Mouse (Mus musculus) heart, adult 2 months (tissue): ENCODE measurements around the gene Ddn. TPM values are rescaled to one million over a fixed set of nuclear protein-coding genes. Genes with fewer than 3 reads are reported as not detected.

Experiments used
- DNase-seq, 2 experiments: peaks; one replicate each; pipeline ENCODE4 v3.0.0; 2021
- H3K27ac ChIP-seq: fragments of 200-600 bp; 2 replicates; pipeline ENCODE4 v1.8.1; 2022
- H3K27me3 ChIP-seq: fragments of 200-500 bp; 2 replicates; pipeline ENCODE4 v1.6.1; 2012; ENCODE audit warnings: mild to moderate bottlenecking, low read length, inconsistent platforms, mixed read lengths; ENCODE audit not compliant: control insufficient read depth, insufficient read depth
- H3K36me3 ChIP-seq: fragments of 200-500 bp; 2 replicates; pipeline ENCODE4 v1.6.1; 2012; ENCODE audit warnings: low read length, inconsistent platforms; ENCODE audit not compliant: control insufficient read depth, insufficient read depth
- H3K4me1 ChIP-seq: fragments of 200-500 bp; 2 replicates; pipeline ENCODE4 v1.6.1; 2011; ENCODE audit warnings: low read length; ENCODE audit not compliant: control insufficient read depth, insufficient read depth
- H3K4me3 ChIP-seq: fragments of 200-600 bp; 2 replicates; pipeline ENCODE4 v1.8.1; 2022
- H3K79me2 ChIP-seq: fragments of 200-500 bp; replicated peaks from 2 replicates; pipeline ENCODE4 v1.6.1; 2012; ENCODE audit warnings: mild to moderate bottlenecking, inconsistent platforms, low read length, moderate library complexity, mixed read lengths; ENCODE audit not compliant: control insufficient read depth, insufficient read depth
- H3K9ac ChIP-seq: fragments of 200-500 bp; 2 replicates; pipeline ENCODE4 v1.6.1; 2012; ENCODE audit warnings: low read depth, mild to moderate bottlenecking, control low read depth, inconsistent platforms, low read length, mixed read lengths
- CTCF ChIP-seq: fragments of 200-600 bp; IDR thresholded peaks from 2 replicates; pipeline ENCODE4 v1.8.1; 2022; ENCODE audit warnings: antibody characterized with exemption, mild to moderate bottlenecking, moderate library complexity
- EP300 ChIP-seq: fragments of 200-500 bp; IDR thresholded peaks from 2 replicates; pipeline ENCODE4 v1.6.1; 2011; ENCODE audit warnings: low read depth, low read length, control low read depth; ENCODE audit not compliant: insufficient read depth
- POLR2A ChIP-seq: fragments of 200-500 bp; IDR thresholded peaks from 2 replicates; pipeline ENCODE4 v1.6.1; 2011; ENCODE audit warnings: mild to moderate bottlenecking, low read depth, low read length, control low read depth; ENCODE audit not compliant: insufficient read depth
- WGBS: fragments of 180-500 bp; shearing (Covaris S2); methylation state at CpG from one replicate; pipeline ENCODE4 v1.1.7; 2018; 5-methylcytosine and 5-hydroxymethylcytosine counted together
- intact Hi-C: fragments of 180-260 bp; cut with DNase I; formaldehyde crosslinking; loops from one replicate; pipeline ENCODE4 v1.15.1; 2025
- polyA plus RNA-seq: library from polyadenylated mRNA; depleted of rRNA; stranded (reverse); fragments of >200 nt; gene quantifications from 2 replicates; pipeline ENCODE4 v1.2.3, GENCODE M21; 2012
- total RNA-seq, 2 experiments: library from RNA; stranded (reverse); gene quantifications; 2 replicates each; pipeline ENCODE4 v1.2.3; 2021

The Ddn gene
- total and polyA plus RNA-seq, 3 experiments, result 0.23 to 0.50 (median 0.45) TPM

GRCm38 (mm10) chr15:98805324-98806040 lies 3.8 kb downstream of the Ddn start:
- Histone ChIP-seq H3K36me3 (no peaks in the 10 kb centered on the region), H3K4me1 (peaks cover 3% of the 10 kb centered on the region; the same call in 1 of the 2 replicates), H3K4me3 (peak overlapping the region; percentile 36), H3K9ac (peak overlapping the region; percentile 57), H3K27ac (no peak overlapping the region), H3K27me3 (peaks cover 5% of the 10 kb centered on the region), H3K79me2 (no peaks in the 10 kb centered on the region)
- 5% methylated on average over 63 of the region's 64 CpGs for WGBS
- intact Hi-C loops, result no loop called here
- DNase-seq, result peak; percentile 73 to 80
- TF ChIP-seq CTCF (peak; percentile 84), EP300 (no peak), POLR2A (no peak)

DNA sequence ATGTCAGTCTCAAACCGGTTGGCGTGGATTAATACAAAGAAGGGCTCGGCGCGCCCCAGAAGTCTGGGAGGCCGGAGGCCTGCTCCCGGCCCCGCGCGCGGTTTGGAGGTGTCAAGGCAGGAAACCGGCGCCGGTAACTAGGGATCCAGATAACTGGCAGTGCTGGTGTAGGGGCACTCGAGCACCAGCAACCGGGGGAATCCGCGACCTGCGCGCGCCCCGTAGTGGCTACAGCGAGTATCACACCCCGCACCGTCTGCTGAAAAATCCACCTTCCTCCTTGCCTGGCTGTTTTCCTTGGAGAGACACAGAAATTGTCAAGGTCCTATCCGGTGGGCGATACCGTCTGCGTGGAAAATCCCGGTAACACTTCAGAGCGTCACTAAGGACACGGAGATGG lies 5.2 kb downstream of the Ddn start:
- Histone ChIP-seq H3K9ac (no peak overlapping the region), H3K27me3 (peaks cover 5% of the 10 kb centered on the region), H3K36me3 (no peaks in the 10 kb centered on the region), H3K4me3 (no peak overlapping the region), H3K4me1 (peaks cover 3% of the 10 kb centered on the region; the same call in 1 of the 2 replicates), H3K79me2 (no peaks in the 10 kb centered on the region), H3K27ac (no peak overlapping the region)
- 2% methylated on average over 32 of the region's 32 CpGs for whole genome bisulfite sequencing
- peak; percentile 98 for TF ChIP-seq CTCF
- TF ChIP-seq EP300, result no peak
- intact Hi-C loops, result loop anchor here (5.0 kb wide), 1 partner anchor 102 kb away; no protein-coding TSS in a partner anchor
- peak; percentile 79 to 90 for DNase-seq

- Histone ChIP-seq H3K79me2 (no peaks in the 10 kb centered on the region), H3K27me3 (peaks cover 5% of the 10 kb centered on the region), H3K36me3 (no peaks in the 10 kb centered on the region), H3K27ac (no peak overlapping the region), H3K4me3 (no peak overlapping the region), H3K4me1 (peaks cover 3% of the 10 kb centered on the region; the same call in 1 of the 2 replicates), H3K9ac (no peak overlapping the region)
- DNase-seq, result no peak
- 38% methylated on average over 8 of the region's 8 CpGs for WGBS
- intact Hi-C loops, result loop anchor here (5.0 kb wide), 1 partner anchor 101 kb away; no protein-coding TSS in a partner anchor
- TF ChIP-seq CTCF, result no peak
- no peak for TF ChIP-seq EP300
Observed at GRCm38 (mm10) chr15:98802926-98803325, 6.4 kb downstream of the Ddn start.

- DNase-seq, result peak; percentile 62 to 85
- TF ChIP-seq EP300 (no peak), CTCF (peak; percentile 93)
- Histone ChIP-seq H3K9ac (no peak overlapping the region), H3K27ac (no peak overlapping the region), H3K36me3 (no peaks in the 10 kb centered on the region), H3K4me3 (no peak overlapping the region), H3K27me3 (peaks cover 3% of the 10 kb centered on the region), H3K79me2 (no peaks in the 10 kb centered on the region), H3K4me1 (peaks cover 2% of the 10 kb centered on the region; the same call in 1 of the 2 replicates)
- WGBS, result 13% methylated on average over 12 of the region's 12 CpGs
- intact Hi-C loops, result loop anchor here (5.0 kb wide), 1 partner anchor 87 kb away; no protein-coding TSS in a partner anchor
Observed at GRCm38 (mm10) chr15:98799396-98799795, 9.9 kb downstream of the Ddn start.

DNA sequence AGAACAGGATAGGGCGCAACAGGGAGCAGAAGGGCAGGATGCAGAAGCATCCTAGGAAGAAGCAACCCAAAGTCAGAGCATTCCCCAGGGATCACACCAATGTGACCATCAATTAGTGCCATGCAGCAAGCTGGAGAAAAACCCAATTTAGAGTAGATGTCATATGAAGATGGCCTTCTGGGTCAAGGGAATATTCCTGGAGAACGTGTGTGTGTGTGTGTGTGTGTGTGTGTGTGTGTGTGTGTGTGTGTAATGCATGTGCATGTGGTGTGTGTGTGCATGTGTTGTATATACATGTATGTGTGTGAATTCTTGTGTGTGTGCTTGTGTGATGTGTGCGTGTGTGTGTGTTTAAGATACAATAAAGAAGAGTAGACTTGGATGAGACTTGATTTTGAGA lies 10.4 kb downstream of the Ddn start:
- Histone ChIP-seq H3K4me3 (no peak overlapping the region), H3K36me3 (no peaks in the 10 kb centered on the region), H3K27ac (no peak overlapping the region), H3K4me1 (no peaks in the 10 kb centered on the region), H3K27me3 (peaks cover 3% of the 10 kb centered on the region), H3K9ac (no peak overlapping the region), H3K79me2 (no peaks in the 10 kb centered on the region)
- no peak for DNase-seq
- WGBS, result 63% methylated on average over 3 of the region's 3 CpGs
- no peak for TF ChIP-seq EP300
- no peak for TF ChIP-seq POLR2A
- no peak for TF ChIP-seq CTCF
- intact Hi-C loops, result loop anchor here (5.0 kb wide), 1 partner anchor 87 kb away; no protein-coding TSS in a partner anchor

DNA sequence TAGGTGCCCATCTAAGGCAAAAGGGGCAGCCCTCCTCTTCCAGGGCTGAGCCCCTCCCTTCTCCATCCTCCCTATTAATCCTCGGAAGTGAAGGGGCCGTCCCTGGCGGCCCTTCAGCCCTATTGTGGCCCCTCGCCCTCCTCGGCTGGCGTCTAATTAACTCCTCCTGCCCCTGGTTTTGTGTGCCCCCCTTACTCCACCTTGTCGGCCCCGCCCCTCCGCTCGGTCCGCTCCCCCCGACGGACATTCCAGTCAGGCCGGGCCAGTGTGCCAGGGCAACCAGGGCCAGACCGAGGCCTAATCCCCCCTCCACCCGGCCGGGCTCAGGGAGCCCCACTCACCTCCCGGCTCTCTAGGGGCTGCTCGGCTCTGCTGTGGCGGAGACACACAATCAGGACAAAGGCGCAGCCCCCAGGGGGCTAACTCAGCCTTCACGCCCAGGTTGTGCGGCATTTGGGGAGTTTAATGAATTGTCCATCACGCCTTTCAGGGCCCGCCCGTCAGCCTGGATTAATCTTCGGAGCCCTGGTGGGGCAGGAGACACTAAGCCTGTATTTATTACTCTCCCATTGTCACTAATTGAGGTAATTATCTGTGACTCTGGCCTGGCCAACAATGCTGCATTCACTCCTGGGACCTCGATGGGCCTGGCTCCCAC lies 11.3 kb downstream of the Ddn start:
- Histone ChIP-seq H3K4me1 (no peaks in the 10 kb centered on the region; the same call in 1 of the 2 replicates), H3K9ac (no peak overlapping the region), H3K79me2 (no peaks in the 10 kb centered on the region), H3K4me3 (no peak overlapping the region), H3K27ac (no peak overlapping the region), H3K27me3 (peaks cover 4% of the 10 kb centered on the region), H3K36me3 (no peaks in the 10 kb centered on the region)
- DNase-seq, result no peak
- intact Hi-C loops, result loop anchor here (2.0 to 5.0 kb wide), 2 partner anchors 86 to 133 kb away; no protein-coding TSS in a partner anchor
- TF ChIP-seq EP300 (no peak), POLR2A (no peak), CTCF (no peak)
- WGBS, result 25% methylated on average over 28 of the region's 28 CpGs
